Mouse (Mus musculus): Measurements from ENCODE around the gene Fbxw26.
"Not testable (repeated sequence)": the region's sequence is repeated elsewhere in the genome, so short reads cannot be mapped to it uniquely, and the experiment has no call there.

Gene Fbxw26

GRCm38 (mm10) chr9:109745989-109746388 lies at the start of gene Fbxw26:
Fbxw26 (minus strand) TSS chr9:109746089.
- not testable (repeated sequence) for DNase-seq (ENCODE audit: low spot score in 2 of 2)

GRCm38 (mm10) chr9:109795221-109795620 lies 49.3 kb upstream of the Fbxw26 start:
- no peak for DNase-seq (ENCODE audit: low spot score in 2 of 2)

GRCm38 (mm10) chr9:109790570-109790969 lies 44.7 kb upstream of the Fbxw26 start, which contains the start of gene Fbxw27:
Fbxw27 (minus strand) TSS chr9:109790670.
- DNase-seq (ENCODE audit: low spot score in 2 of 2): not testable (repeated sequence)

- not testable (repeated sequence) for DNase-seq (ENCODE audit: low spot score in 2 of 2)
These were observed 21.0 kb upstream of the Fbxw26 start for GRCm38 (mm10) chr9:109766841-109767240.

- not testable (repeated sequence) for DNase-seq (ENCODE audit: low spot score in 2 of 2)
These were observed 43.3 kb downstream of the Fbxw26 start, which contains the start of gene Fbxw18 for GRCm38 (mm10) chr9:109702600-109702999. Fbxw18 (minus strand) TSS chr9:109702700.

- DNase-seq (ENCODE audit: low spot score in 2 of 2): no peak
These were observed 60.6 kb downstream of the Fbxw26 start for GRCm38 (mm10) chr9:109685299-109685698.

All from natural killer cell, adult 2 months (primary cell).